Mouse (Mus musculus): Measurements from ENCODE around the gene Fam184b. TPM values are rescaled to one million over a fixed set of nuclear protein-coding genes. Genes with fewer than 3 reads are reported as not detected.
"Not testable (repeated sequence)": the region's sequence is repeated elsewhere in the genome, so short reads cannot be mapped to it uniquely, and the experiment has no call there.

Gene Fam184b
- total RNA-seq, 2 experiments from 2014 or later: 6.9 to 8.3 TPM

DNA sequence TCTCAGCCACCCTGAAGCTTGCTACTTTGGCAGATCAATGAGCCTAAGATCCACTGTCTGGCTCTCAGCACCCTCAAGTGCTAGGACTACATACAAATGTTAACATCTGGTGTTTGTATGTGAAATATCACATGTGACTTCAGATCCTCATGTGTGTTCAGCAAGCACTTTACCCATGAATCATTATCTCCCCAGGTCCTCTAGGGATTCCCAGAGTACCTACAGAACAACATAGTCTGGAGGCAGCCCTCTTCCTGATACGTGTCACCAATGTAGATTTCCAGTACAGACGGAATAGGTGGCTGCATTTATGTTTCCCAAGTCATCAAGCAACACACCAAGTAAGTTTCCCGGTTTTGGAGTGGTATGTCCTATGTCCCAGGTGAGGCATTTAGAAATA, 29.4 kb upstream of the Fam184b start:
- no peak for DNase-seq (ENCODE audit: low spot score in 2 of 2)
- H3K4me3 ChIP-seq: peak overlapping the region; percentile 79
- H3K27ac ChIP-seq: peak overlapping the region; percentile 89
- no peak for TF ChIP-seq CTCF (conservative IDR thresholded peaks at IDR 0.05)

DNA sequence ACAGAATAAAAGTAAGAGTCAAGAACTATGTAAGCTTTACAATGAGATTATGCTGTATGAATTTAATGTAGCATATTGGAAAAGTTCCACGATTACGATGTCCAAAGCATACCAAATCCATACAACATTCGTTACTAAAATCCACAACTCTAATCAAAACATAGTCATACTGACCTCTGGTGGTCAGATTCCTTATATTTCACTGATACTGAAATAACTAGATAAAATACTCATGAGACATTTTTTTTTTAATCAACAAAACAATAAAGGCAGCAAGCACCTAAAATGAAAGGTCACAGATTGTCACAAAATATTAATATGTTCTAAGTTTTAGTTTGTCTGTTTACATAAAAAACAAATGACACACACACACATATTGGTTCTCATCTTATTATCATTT, 28.9 kb upstream of the Fam184b start:
- Histone ChIP-seq H3K27ac (no peak overlapping the region), H3K4me3 (no peak overlapping the region; the same call in 1 of the 2 replicates)
- peak; percentile 88 for TF ChIP-seq CTCF (conservative IDR thresholded peaks at IDR 0.05)
- peak; percentile 34 to 45 for DNase-seq (ENCODE audit: low spot score in 2 of 2)

DNA sequence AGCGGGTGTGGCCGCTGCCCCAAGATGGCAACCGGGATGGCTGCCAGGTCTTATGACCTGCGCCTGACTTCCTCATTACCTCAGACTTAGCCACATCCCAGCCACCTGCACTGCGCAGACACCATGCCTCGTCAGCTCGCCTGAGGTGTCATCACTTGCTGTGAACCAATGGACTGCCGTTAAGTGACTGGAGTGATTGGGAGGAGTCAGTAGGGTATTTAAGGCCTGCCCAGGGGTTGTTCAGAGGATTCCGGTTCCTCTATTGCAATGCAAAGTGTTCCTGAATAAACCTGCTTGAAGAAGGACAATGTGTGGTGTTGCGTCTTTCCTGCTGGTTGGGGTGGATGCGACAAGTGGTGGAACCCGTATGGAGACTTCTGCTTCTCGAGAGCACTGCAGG, 19.0 kb upstream of the Fam184b start:
- not testable (repeated sequence) for DNase-seq (ENCODE audit: low spot score in 2 of 2); H3K4me3 ChIP-seq; H3K27ac ChIP-seq

DNA sequence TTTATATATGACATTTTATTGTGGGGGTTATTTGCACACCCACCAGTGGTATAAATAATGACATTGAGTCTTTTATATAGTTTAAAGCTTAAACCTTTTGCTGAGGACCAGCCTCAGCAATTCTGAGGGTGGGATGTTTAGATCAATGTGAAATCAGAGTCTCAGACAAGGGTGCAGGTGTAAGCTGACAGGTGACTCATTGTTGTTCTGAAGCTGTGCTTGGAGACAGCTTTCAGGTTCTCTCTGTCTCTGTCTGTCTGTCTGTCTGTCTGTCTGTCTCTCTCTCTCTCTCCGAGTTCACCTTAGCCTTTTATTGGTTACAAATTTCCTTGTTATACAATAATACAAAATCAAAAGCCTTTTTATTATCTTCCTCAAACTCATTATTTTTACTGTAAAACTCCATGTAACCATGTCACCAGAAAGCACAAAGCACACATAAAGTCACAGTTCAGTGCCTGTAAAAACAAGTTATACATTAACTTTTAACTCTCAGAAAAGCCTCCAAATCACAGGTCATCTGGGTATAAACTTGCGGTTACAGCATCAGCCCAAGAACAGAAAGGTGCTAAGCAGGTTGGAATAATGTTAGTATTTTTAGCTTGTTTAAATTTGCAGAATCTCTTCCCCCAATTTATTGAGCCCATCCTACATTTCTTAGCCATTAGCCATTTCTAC, 11.8 kb upstream of the Fam184b start:
- Histone ChIP-seq H3K4me3 (no peak overlapping the region), H3K27ac (no peak overlapping the region)
- no peak for DNase-seq (ENCODE audit: low spot score in 2 of 2)
- no peak for TF ChIP-seq CTCF (conservative IDR thresholded peaks at IDR 0.05)

DNA sequence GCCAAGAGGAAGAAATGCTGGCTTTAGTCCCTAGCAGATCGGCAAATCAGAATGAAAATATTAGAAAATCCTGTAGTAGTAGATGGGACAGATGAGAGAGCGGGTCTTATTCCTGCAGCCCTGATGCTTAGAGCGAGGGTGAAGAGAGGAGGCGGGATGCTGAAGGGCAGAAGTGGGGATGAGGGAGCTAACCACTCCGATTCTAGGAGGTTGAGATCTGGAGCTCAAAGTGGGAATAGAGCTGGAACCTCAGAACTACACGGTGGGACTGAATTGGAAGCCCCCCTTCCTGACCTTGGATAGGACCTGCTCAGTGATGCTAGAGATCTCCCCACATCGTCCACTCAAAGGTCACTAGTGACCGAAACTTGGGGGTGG, 290 bp upstream of the Fam184b start:
- TF ChIP-seq CTCF (conservative IDR thresholded peaks at IDR 0.05): no peak
- DNase-seq (ENCODE audit: low spot score in 2 of 2): no peak
- Histone ChIP-seq H3K27ac (peak overlapping the region; percentile 93), H3K4me3 (peak overlapping the region; percentile 81)

DNA sequence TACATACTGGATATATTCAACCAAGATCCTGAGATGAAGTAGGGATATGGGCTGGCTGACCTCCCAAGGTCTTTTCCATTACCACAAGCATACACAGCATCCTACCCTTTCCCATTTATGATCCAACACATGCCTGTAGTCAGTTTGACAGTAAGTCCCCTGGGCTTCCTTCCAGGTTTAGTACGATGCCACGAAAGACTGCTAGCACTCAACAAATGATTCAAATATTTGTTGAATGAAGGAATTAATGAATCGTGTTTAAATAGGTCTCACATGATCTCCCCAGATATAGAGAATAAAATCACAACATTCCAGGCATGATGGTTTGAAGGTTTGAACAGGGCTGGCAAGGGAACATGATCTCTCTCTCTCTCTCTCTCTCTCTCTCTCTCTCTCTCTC, 1.0 kb downstream of the Fam184b start:
- TF ChIP-seq CTCF (conservative IDR thresholded peaks at IDR 0.05): no peak
- H3K4me3 ChIP-seq: peak overlapping the region; percentile 44
- no peak for DNase-seq (ENCODE audit: low spot score in 2 of 2)
- H3K27ac ChIP-seq: peak overlapping the region; percentile 8; the same call in 1 of the 2 replicates

DNA sequence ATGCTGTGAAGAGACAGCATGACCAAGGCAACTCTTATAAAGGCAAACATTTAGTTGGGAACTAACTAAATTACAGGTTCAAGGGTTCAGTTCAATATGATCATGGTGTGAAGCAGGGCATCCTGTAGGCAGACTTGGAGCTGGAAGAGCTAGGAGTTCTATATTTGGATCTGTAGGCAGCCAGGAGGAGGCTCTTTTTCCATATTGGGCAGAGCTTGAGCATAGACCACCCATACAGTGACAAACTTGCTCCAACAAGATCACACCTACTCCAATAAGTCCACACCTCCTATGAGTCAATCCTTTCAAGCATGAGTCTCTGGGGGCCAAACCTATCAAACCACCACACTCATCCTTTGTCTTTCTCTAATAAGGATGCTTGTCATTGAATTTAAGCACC, 9.9 kb downstream of the Fam184b start:
- Histone ChIP-seq H3K27ac (peak overlapping the region; percentile 23; the same call in 1 of the 2 replicates), H3K4me3 (no peak overlapping the region)
- no peak for DNase-seq (ENCODE audit: low spot score in 2 of 2)
- TF ChIP-seq CTCF (conservative IDR thresholded peaks at IDR 0.05): no peak

DNA sequence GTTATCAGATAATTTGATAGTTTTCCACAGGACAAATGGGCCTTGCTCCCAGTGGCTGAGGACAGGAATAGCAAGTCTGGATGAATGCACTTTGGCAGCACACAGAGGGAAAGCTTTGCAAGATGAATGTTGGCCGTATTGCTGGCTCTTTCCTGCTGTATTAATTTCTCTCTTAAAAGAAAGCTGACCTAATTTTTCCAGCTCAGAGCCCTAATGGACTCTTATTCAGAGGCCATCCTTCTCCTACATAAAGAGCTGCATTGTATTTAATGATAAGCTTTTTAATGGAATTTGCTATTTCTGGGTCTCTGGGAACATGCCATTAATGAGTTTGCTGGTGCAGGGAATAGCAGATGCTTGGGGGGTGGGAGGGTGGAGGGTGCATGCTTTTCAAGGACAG, 11.6 kb downstream of the Fam184b start:
- peak overlapping the region; percentile 83 for H3K27ac ChIP-seq

DNA sequence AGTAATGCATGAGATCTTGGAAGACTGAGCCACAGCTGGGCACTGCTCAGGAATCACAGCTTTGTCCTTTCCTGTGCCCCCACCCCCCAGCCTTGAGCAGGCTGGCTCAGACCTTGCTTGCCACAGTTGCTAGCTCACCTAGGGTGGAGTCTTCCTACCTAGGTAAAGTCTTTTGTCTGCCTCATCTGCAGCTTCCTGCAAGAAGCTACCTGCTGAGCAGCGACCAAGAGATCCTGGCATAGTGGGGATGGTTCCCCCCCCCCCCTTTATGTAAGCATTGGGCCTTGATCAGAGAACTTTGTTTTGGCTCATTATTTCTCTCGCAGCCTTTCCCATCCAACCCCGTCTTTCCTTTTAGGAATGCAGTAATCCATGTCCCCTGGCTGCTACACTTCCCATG, 17.9 kb downstream of the Fam184b start:
- DNase-seq (ENCODE audit: low spot score in 2 of 2): no peak
- no peak overlapping the region for H3K4me3 ChIP-seq
- no peak overlapping the region for H3K27ac ChIP-seq
- no peak for TF ChIP-seq CTCF (conservative IDR thresholded peaks at IDR 0.05)

More for the DNA sequence above, 11.6 kb downstream of the Fam184b start:
- peak; percentile 66 for TF ChIP-seq CTCF (conservative IDR thresholded peaks at IDR 0.05)
- DNase-seq (ENCODE audit: low spot score in 2 of 2): peak in 1 of 2 experiments; percentile 37
- H3K4me3 ChIP-seq: no peak overlapping the region

DNA sequence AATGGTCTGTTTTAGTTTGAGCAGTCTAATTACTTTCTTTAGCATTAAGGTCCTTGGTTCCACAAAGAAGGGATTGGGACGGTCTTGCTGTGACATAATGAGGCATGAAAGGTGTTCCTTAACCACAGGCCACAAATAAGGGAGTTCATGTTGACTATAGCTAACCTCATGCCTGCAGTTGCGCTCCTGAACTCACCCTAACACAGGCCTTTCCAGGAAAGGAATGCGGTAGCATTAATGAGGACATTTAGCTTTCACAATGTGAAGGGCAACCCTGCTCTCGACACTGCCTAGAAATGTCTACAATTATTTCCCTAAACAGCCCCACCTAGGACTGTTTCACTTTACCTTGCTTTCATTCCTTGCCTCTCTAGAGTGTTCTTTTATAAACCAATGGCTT, 40.4 kb downstream of the Fam184b start:
- DNase-seq (ENCODE audit: low spot score in 2 of 2): no peak
- Histone ChIP-seq H3K4me3 (no peak overlapping the region), H3K27ac (no peak overlapping the region)
- no peak for TF ChIP-seq CTCF (conservative IDR thresholded peaks at IDR 0.05)

DNA sequence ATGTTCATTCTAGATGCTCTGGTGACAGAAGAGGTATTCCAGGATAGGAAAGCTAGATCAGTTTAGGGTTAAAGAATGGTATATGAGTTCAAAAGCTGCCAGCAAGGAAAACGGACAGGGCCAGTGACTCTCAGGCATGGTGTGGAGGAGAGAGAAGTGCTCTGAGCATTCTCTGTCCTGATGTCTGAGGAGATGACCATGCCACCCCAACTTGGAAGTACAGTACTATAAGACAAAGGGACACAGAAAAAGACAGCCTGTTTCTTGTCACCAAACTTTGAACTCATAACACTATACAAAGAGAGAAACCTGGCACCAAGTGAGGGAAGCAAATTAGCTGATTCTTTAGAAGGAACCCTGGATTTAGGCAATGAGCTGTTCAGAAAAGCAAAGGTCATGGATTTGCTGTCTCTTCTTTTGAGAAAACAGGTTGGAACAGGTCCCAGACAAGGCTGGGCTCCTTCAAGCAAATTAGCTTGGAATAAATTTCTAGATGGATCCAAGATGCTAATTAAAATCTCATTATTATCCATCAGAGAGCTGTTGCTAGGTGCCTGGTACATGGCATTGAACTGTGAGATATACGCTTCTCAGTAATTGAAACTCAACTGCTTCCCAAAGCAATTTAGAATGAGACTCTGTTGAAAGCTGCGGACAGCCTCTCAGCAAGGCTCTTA, 43.9 kb downstream of the Fam184b start:
- H3K27ac ChIP-seq: peak overlapping the region; percentile 74; the same call in 1 of the 2 replicates
- TF ChIP-seq CTCF (conservative IDR thresholded peaks at IDR 0.05): no peak
- peak in 1 of 2 experiments; percentile 70 for DNase-seq (ENCODE audit: low spot score in 2 of 2)
- no peak overlapping the region for H3K4me3 ChIP-seq

DNA sequence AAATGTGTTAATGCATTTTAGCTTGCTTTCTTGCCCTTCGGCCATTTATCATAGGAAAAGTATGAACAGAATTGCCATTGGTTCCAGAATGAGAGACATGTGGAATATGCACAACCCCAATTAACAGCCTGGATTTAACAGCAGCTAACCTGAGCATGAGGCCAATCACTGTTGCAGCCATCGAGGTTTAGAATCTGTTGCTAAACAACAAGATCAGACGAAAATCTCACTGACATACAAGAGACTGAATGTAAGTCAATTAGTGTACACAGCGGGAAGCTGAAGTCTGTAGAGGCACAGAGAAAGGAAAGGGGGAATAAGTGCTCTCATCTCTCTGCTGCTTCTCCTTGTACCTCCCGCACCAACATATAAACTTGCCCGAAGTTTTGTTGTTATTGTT, 46.1 kb downstream of the Fam184b start:
- no peak for TF ChIP-seq CTCF (conservative IDR thresholded peaks at IDR 0.05)
- Histone ChIP-seq H3K4me3 (no peak overlapping the region), H3K27ac (no peak overlapping the region)
- DNase-seq (ENCODE audit: low spot score in 2 of 2): no peak

DNA sequence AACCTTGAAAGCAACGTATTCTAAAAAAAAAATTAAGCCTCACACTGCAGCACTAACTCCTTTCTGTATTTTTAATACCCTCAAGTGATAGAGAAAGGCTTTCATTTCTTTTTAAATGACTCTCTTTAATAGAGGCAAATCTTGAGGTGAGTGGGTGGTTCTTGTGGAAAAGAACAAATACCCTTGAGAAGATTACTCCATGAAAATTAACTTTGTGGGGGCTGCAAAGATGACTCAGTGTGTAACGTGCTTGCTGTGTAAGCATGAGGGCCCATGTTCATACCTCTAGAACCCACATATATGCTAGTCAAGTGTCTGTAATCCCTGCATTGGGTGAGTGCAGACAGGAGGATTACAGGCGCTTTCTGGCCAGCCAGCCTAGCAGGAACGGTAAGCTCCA, 49.3 kb downstream of the Fam184b start:
- no peak for TF ChIP-seq CTCF (conservative IDR thresholded peaks at IDR 0.05)
- peak in 1 of 2 experiments; percentile 41 for DNase-seq (ENCODE audit: low spot score in 2 of 2)
- no peak overlapping the region for H3K4me3 ChIP-seq
- H3K27ac ChIP-seq: peak overlapping the region; percentile 64

DNA sequence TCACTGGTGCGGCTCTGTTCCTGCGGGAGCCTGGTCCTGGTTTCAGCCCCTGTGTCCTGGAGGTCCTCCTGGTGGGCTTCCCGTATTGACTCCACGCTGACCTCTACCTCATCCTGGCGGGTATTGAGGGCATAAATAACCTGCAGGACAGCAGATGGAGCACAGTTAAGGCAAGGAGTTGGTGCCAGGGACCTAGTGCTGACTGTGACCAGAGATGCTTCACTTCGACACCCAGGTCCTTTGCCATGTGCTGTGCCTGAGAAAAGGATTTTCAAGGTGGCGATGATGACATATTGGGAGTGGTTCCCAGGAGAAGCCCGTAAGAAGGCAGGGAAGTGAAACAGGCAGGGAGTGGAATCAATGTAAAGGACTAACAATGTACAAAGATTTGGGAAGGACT, 54.8 kb downstream of the Fam184b start:
- TF ChIP-seq CTCF (conservative IDR thresholded peaks at IDR 0.05): no peak
- no peak overlapping the region for H3K27ac ChIP-seq
- H3K4me3 ChIP-seq: no peak overlapping the region
- DNase-seq (ENCODE audit: low spot score in 2 of 2): no peak

All from layer of hippocampus, adult 2 months (tissue).